Mouse (Mus musculus) lung, postnatal 10 days (tissue): Measurements from ENCODE around the gene Ifi35.
"Not testable (repeated sequence)": the region's sequence is repeated elsewhere in the genome, so short reads cannot be mapped to it uniquely, and the experiment has no call there.

Experiments used
- DNase-seq: peaks from one replicate; pipeline ENCODE4 v3.0.0; 2021

The Ifi35 gene

DNA sequence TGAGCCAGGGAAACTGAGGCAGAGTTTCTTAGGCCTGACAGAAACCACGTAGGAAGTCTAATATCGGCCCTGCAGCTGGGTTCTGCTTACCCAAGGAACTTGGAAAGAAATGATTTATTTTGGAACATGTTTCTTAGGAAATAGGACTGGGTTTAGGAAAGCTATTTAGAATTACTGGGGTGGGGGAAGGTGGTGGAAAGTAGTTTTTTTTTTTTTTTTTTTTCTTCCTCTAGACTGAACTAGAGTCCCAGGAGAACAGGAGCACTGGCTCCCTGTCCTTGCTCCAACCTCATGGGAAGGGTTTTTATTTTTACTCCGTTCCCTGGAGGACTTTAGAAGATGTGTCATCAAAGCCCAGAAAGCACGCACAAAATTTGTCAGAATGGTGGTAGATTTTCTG, 20.9 kb downstream of the Ifi35 start:
- no peak for DNase-seq

DNA sequence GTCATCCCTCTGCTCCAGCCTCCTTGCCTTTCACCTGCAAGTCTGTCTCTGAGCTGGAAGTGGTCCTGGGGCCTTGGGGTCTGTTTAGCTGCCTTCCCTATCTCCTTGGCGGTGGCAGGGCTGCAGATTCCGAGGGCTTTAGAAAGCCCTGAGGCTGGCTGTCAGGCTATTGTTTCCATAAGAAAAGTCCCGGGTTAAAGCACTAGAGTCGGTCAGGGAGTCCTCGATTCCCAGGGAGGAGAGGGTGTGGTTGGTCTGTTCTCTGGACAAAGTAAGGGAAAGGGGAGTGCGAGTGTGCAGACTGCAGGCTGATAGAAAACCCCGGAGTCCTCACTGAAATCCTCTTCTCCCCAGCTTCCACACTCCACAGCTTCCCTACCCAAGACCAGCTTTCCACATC, 22.0 kb downstream of the Ifi35 start:
- no peak for DNase-seq

DNA sequence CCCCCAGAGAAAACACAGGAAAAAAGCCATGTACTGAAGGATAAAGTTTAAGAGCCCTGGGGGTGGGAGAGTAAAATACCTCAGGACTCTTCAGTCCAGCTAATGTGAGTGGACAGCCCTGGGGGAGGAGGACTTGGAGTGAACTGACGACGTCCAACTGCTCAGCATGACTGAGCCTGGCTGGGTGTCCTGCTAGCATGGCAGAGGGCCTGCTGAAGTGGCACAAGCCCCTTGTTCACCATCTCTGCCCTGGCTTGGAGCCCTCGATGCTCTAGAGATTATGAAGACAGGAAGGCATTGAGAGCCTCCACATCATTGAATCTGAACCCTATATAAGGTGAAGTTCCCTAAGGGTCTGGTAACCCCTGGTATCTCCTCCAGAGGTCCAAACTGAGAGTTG, 23.7 kb downstream of the Ifi35 start:
- no peak for DNase-seq

DNA sequence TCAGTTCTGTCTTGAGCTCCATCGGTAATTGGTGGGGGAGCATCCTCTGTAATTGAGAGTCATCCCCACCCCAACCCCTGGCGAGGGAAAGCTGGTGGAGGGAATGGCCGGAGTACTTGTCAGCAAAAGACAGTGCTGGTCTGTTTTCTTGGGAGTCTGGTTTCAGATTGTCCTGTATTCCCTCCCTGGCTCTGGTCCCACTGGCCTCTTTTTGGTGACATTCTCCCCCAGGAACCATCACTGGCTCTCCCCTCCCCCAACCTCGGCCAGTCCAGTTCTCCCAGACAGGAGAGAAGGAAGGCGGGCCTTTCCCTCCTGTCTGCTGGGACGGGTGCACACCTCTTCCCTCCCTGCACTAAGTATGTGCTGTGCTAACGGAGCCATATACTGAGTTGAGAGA, 24.1 kb downstream of the Ifi35 start:
- no peak for DNase-seq

DNA sequence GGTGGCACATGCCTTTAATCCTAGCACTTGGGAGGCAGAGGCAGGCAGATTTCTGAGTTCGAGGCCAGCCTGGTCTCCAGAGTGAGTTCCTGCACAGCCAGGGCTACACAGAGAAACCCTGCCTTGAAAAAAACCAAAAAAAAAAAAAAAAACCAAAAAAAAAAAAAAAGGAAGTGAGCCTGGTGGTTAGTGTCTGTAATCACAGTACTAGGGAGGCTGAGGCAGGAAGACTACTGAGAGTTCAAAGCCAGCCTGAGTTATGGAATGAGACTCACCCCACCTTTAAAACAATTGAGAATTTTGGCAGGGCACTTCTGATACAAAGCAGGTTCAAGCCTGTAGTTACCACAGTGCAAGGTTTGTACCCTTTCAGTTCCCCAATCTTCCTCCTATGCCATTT, 25.5 kb downstream of the Ifi35 start:
- DNase-seq = not testable (repeated sequence)

DNA sequence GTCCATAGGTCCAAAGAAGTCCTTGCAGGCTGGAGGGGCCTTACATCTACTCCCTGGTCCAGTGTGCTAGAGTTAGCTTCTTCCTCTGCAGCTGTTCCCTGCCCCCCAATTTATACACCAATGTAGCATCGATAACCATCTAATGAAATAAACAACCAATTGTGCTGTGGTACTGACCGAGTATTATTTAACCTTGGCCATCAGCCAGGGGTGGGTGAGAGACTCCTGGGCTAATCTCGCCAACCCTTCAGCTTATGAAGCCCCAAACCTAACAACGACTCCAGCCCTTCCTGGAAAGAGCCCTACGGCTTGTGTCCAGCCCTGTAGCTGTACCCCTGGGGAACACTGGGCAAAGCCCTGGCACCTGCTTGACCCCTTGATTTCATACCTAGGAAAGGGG, 26.1 kb downstream of the Ifi35 start:
- DNase-seq = no peak

DNA sequence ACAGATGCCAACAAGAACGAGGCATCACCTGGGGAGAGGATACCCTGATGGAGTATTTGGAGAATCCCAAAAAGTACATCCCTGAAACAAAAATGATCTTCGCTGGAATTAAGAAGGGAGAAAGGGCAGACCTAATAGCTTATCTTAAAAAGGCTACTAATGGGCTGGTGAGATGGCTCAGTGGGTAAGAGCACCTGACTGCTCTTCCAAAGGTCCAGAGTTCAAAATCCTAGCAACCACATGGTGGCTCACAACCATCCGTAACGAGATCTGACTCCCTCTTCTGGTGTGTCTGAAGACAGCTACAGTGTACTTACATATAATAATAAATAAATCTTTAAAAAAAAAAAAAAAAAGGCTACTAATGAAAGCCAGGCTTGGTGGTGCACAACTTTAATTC, 28.2 kb downstream of the Ifi35 start:
- not testable (repeated sequence) for DNase-seq

DNA sequence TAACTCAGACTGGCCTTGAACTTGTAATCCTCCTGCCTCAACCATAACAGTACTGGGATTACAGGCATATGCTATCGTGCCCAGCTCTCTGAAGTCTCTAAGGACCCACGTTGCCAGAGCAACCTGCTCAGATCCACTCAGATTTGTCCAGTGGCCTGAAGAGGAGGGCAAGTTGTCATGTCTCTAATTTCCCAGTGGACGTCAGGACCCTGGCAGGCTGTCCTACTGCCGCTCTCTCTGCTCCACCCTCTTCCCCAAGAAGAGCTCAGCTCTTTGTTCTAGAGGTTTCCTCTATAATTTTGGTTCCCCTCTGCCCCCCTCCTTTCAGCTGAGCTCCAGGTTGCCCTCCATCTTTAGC, 29.0 kb downstream of the Ifi35 start:
- no peak for DNase-seq

DNA sequence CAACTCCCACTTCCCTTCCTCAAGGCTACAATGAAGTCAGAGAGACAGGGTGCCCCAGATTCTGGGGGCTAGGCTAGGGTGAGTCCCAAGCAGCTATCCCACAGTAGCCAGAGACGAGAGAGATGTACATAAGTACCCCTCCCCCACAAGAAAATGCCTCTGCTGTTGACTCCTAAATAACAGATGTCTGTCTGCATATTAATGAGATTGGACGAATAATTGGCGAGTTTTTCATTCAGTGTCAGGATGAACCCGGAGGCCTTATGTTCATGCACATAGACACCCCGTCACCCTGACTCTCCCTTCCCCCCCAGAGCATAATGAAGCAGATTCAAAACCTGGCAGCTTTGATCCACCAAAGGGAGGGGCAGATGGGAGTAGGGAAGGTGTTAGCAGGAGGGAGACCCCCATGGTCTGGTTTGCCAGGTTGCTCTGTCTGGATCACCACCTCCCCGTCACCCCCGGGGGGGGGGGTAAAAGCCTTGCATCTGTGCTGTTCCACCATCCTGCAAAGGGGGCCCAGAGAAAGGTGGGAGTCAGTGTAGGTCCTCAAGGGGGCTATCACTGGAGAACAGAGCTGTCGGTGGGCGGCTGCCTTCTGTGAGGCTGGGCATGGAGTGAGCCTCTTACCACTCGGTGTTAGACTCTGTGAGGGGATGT, 29.5 kb downstream of the Ifi35 start:
- no peak for DNase-seq

DNA sequence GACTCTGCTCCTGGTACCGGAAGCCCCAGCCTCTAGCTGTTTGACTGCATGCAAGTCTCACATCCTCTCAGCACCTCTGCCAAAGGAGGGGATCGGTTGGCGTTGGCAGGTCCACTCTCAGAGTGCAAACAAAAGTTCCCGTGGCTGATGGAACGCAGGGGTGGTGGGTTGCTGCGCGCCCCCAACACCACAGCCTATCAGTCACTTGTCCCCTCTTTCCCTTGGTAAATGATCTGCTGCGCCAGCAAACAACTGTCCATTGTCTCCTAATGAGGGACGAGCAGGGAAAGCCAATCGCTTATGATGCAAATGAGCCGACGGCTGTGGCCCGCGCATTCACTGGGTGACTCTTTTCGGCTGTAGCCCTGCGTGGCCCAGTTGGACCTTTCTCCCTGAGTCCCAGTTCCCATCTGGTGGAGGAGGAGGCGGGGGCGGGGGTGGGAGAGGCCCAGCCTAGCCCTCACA, 31.0 kb downstream of the Ifi35 start:
- DNase-seq = no peak

DNA sequence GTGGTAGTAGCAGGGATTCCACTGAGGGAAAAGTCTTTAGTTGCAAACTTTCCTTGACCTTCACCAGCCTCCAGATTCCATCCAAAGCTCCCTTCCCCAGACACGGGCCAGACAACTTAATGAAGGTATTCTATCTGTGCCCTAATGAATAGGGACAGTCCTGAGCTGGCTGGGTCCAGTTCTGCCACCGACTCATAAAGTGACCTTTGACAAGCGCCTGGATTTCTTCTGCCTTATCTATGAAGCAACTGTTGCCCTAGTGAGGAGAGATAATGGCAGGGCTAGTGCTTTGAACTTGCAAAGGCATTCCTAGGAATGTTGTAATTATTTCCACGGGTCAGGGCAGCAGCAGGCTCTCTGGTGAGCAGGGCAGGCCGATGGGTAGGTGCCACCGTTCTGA, 32.7 kb downstream of the Ifi35 start:
- no peak for DNase-seq

DNA sequence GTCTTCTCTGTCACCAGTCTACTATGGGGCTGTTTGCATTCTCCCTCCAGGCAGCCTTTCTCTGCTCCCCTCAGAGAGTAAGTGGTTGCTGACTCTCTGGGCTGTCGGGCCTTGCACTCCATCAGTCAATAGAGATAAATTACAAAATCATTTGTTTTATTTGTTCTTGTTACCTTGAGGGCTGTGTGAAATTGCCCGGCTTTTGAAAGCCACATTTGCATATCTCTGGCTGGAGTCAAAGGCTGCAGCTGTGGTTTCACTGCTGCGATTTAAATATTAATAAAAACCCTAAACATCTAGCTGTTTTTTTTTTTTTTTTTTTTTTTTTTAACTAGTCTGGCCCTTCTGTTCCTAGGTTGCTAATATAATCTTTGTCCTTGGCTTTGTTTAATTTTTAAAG, 35.6 kb downstream of the Ifi35 start:
- DNase-seq = no peak

DNA sequence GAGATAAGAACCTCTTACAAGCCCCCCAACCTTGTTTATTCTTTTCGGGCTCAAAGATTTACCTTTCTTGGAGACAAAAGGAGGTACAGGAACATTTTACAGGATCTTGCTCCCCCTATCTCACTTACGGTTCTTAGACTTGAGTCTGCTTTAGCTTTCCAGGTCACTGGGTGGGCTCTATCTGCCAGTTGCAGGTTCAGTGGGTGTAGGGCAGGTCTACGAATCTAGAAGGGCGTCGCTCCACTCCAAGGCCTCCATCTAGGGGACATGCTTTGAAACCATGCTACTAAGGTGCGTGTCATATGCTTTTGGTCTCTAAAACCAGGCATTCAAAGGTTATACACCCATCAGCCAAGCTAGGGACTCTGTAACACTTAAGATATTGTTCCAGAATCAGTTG, 36.0 kb downstream of the Ifi35 start:
- DNase-seq = no peak

DNA sequence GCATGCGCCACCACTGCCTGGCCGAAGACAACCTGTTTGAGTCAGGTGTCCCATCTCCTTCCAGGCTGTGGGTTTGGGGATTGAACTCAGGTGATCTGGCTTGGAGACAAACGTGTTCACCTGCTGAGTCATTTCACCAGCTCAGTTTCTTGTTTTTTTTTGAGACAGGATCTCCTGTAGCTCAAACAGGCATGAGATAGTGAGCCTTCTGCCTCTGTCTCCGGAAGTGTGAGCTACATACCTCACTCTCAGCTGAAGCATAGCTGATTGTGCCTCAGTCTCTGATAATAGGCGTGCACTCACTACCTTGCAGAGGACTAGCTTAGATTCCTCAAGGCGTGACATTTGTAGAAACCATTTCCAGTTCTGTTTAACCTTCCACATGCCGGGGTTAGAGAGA, 36.6 kb downstream of the Ifi35 start:
- no peak for DNase-seq

DNA sequence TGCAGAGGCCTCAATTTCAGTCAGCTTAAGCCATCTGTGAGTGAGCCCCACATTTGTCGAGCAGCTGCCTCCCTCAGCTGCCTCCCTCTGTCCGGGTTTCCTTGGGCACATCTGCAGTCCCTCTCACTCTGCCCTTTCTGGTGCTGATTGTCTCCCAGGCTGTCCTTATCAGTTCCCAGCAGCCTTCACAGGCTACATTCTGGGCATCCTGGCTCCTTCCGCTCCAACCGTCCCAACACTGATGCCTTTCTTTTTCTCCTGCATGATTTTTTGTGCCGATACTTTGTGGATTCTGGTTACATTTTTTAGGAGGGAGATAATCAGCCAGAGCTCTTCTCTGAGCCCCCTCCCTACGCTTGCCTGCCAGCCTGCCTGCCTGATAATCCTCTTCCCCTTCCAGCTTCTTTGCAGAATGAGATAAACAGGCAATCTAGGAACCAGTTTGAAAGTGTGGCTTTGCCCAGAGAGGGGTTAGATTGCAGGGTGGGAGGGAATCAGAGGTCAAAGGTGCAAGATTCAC, 37.4 kb downstream of the Ifi35 start:
- no peak for DNase-seq

DNA sequence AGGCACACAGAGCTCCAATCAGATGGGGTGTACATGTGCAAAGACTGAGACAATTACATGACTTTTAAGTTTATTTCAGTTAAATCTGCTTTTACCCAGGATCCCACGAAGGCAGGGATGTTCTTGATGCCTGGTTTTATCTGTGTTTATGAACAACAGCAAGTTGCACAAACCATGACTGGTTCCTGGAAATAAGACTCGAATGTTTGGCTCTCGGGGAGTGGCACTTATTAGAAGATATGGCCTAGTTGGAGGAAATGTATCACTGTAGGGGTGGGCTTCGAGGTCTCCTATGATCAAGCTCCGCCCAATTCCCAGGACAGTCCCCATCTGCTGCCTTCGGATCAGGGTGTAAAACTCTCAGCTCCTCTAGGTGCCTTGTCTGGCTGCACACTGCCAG, 37.9 kb downstream of the Ifi35 start:
- no peak for DNase-seq

DNA sequence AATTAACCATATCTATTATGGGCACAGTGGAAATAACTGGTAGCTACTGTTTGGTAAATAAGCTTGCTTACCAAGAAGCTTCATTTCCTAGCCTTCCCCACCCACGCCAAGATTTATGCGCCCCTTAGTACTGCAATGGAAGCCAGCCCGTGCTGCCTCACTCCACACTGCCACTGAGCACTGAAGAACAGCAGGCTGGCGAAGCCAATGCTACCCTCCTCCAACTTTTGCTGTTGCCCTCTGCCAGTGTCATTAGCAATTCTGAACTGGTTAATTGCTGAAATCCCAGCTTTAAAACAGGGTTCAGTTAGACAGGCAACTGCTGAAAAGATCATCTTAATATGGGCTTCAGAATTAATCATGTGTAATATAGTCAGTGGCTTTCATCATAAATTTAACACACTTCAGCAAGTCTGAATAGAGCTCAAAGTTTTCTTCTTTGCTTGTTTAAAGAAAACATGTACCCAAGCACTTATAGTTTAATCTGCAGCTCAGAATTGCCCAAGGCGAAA, 58.1 kb downstream of the Ifi35 start:
- no peak for DNase-seq

DNA sequence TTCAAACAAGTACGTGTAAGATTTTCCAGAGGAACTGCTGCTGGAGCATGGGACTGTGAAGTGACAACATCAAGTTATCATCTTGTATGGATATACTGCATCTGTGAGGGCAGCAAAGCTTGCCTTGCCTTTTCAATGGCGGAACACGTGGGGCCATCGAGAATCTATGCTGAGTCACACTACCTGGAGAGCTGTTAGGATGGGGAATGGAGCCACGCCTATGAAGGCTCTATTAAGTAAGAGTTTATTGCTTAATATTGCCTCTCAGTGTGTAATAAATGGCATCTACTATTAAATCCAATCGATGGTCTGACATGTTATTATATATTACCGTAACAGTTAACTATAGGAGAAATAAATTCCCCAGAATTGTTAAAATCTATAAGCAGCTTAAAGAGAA, 58.9 kb downstream of the Ifi35 start:
- DNase-seq = no peak
